Mouse (Mus musculus): ENCODE measurements around the gene Ptprb. TPM values are rescaled to one million over a fixed set of nuclear protein-coding genes. Genes with fewer than 3 reads are reported as not detected.

Gene Ptprb
- polyA plus RNA-seq, 1 experiment from 2014 or later, result 8.3 TPM

- no peak overlapping the region for H3K4me3 ChIP-seq (ENCODE audit: low read depth, low read length)
- H3K4me2 ChIP-seq, result no peak overlapping the region
- no peaks in the 10 kb centered on the region for H3K9me3 ChIP-seq (replicated peaks; ENCODE audit: control insufficient read depth, low read length)
- H3K36me3 ChIP-seq (ENCODE audit: control insufficient read depth, insufficient read depth, low read length), result no peaks in the 10 kb centered on the region
- H3K4me1 ChIP-seq (ENCODE audit: control insufficient read depth, insufficient read depth, low read length), result no peaks in the 10 kb centered on the region
- no peak for ATAC-seq (replicated peaks; ENCODE audit: insufficient number of reproducible peaks, low FRiP score, low TSS enrichment)
- no peak overlapping the region for H3K9ac ChIP-seq (ENCODE audit: low read depth, low read length)
- H3K27ac ChIP-seq (ENCODE audit: low read depth, low read length), result no peak overlapping the region
- H3K27me3 ChIP-seq (ENCODE audit: control insufficient read depth, insufficient read depth, low read length), result no peaks in the 10 kb centered on the region
- WGBS (ENCODE audit: insufficient replicate concordance), result 44% methylated on average over 19 of the region's 19 CpGs
Observed at GRCm38 (mm10) chr10:116407684-116408359, 132.5 kb downstream of the Ptprb start.

- H3K4me2 ChIP-seq, result no peak overlapping the region
- H3K9ac ChIP-seq (ENCODE audit: low read depth, low read length), result no peak overlapping the region
- ATAC-seq (replicated peaks; ENCODE audit: insufficient number of reproducible peaks, low FRiP score, low TSS enrichment), result no peak
- H3K27ac ChIP-seq (ENCODE audit: low read depth, low read length), result no peak overlapping the region
- 26% methylated on average over 9 of the region's 9 CpGs for WGBS (ENCODE audit: insufficient replicate concordance)
- no peaks in the 10 kb centered on the region for H3K27me3 ChIP-seq (ENCODE audit: control insufficient read depth, insufficient read depth, low read length)
- H3K4me1 ChIP-seq (ENCODE audit: control insufficient read depth, insufficient read depth, low read length), result no peaks in the 10 kb centered on the region
- no peak overlapping the region for H3K4me3 ChIP-seq (ENCODE audit: low read depth, low read length)
- no peaks in the 10 kb centered on the region; the same call in 1 of the 2 replicates for H3K9me3 ChIP-seq (replicated peaks; ENCODE audit: control insufficient read depth, low read length)
- no peaks in the 10 kb centered on the region for H3K36me3 ChIP-seq (ENCODE audit: control insufficient read depth, insufficient read depth, low read length)
Observed at GRCm38 (mm10) chr10:116410826-116411225, 135.5 kb downstream of the Ptprb start.

GRCm38 (mm10) chr10:116416142-116416541 is 140.8 kb downstream of the Ptprb start:
- H3K9ac ChIP-seq (ENCODE audit: low read depth, low read length), result no peak overlapping the region
- no peak for ATAC-seq (replicated peaks; ENCODE audit: insufficient number of reproducible peaks, low FRiP score, low TSS enrichment)
- H3K27me3 ChIP-seq (ENCODE audit: control insufficient read depth, insufficient read depth, low read length), result no peaks in the 10 kb centered on the region
- WGBS (ENCODE audit: insufficient replicate concordance), result 71% methylated on average over 6 of the region's 6 CpGs
- no peaks in the 10 kb centered on the region for H3K4me1 ChIP-seq (ENCODE audit: control insufficient read depth, insufficient read depth, low read length)
- no peak overlapping the region for H3K4me2 ChIP-seq
- H3K4me3 ChIP-seq (ENCODE audit: low read depth, low read length), result no peak overlapping the region
- H3K36me3 ChIP-seq (ENCODE audit: control insufficient read depth, insufficient read depth, low read length), result no peaks in the 10 kb centered on the region
- no peak overlapping the region for H3K27ac ChIP-seq (ENCODE audit: low read depth, low read length)
- no peaks in the 10 kb centered on the region; the same call in 1 of the 2 replicates for H3K9me3 ChIP-seq (replicated peaks; ENCODE audit: control insufficient read depth, low read length)

- Histone ChIP-seq H3K27me3 (ENCODE audit: control insufficient read depth, insufficient read depth, low read length) (no peaks in the 10 kb centered on the region), H3K4me1 (ENCODE audit: control insufficient read depth, insufficient read depth, low read length) (no peaks in the 10 kb centered on the region), H3K9ac (ENCODE audit: low read depth, low read length) (no peak overlapping the region), H3K4me2 (no peak overlapping the region), H3K9me3 (replicated peaks; ENCODE audit: control insufficient read depth, low read length) (no peaks in the 10 kb centered on the region; the same call in 1 of the 2 replicates), H3K4me3 (ENCODE audit: low read depth, low read length) (no peak overlapping the region), H3K36me3 (ENCODE audit: control insufficient read depth, insufficient read depth, low read length) (no peaks in the 10 kb centered on the region), H3K27ac (ENCODE audit: low read depth, low read length) (no peak overlapping the region)
- no peak for ATAC-seq (replicated peaks; ENCODE audit: insufficient number of reproducible peaks, low FRiP score, low TSS enrichment)
- WGBS (ENCODE audit: insufficient replicate concordance), result 48% methylated on average over 5 of the region's 5 CpGs
Observed at GRCm38 (mm10) chr10:116416726-116417125, 141.4 kb downstream of the Ptprb start.

GRCm38 (mm10) chr10:116418121-116418726 is 142.9 kb downstream of the Ptprb start:
- Histone ChIP-seq H3K4me1 (ENCODE audit: control insufficient read depth, insufficient read depth, low read length) (no peaks in the 10 kb centered on the region), H3K4me3 (ENCODE audit: low read depth, low read length) (no peak overlapping the region), H3K9me3 (replicated peaks; ENCODE audit: control insufficient read depth, low read length) (no peaks in the 10 kb centered on the region; the same call in 1 of the 2 replicates), H3K4me2 (peak overlapping the region; percentile 24; the same call in 1 of the 2 replicates), H3K36me3 (ENCODE audit: control insufficient read depth, insufficient read depth, low read length) (no peaks in the 10 kb centered on the region), H3K9ac (ENCODE audit: low read depth, low read length) (no peak overlapping the region), H3K27ac (ENCODE audit: low read depth, low read length) (no peak overlapping the region), H3K27me3 (ENCODE audit: control insufficient read depth, insufficient read depth, low read length) (no peaks in the 10 kb centered on the region)
- WGBS (ENCODE audit: insufficient replicate concordance), result 55% methylated on average over 24 of the region's 24 CpGs
- no peak for ATAC-seq (replicated peaks; ENCODE audit: insufficient number of reproducible peaks, low FRiP score, low TSS enrichment)

GRCm38 (mm10) chr10:116420976-116421375 is 145.7 kb downstream of the Ptprb start:
- H3K4me3 ChIP-seq (ENCODE audit: low read depth, low read length), result no peak overlapping the region
- no peak overlapping the region for H3K4me2 ChIP-seq
- no peaks in the 10 kb centered on the region for H3K36me3 ChIP-seq (ENCODE audit: control insufficient read depth, insufficient read depth, low read length)
- no peak for ATAC-seq (replicated peaks; ENCODE audit: insufficient number of reproducible peaks, low FRiP score, low TSS enrichment)
- H3K27me3 ChIP-seq (ENCODE audit: control insufficient read depth, insufficient read depth, low read length), result no peaks in the 10 kb centered on the region
- no peak overlapping the region for H3K27ac ChIP-seq (ENCODE audit: low read depth, low read length)
- H3K9me3 ChIP-seq (replicated peaks; ENCODE audit: control insufficient read depth, low read length), result no peaks in the 10 kb centered on the region; the same call in 1 of the 2 replicates
- WGBS (ENCODE audit: insufficient replicate concordance), result 76% methylated on average over 6 of the region's 6 CpGs
- H3K4me1 ChIP-seq (ENCODE audit: control insufficient read depth, insufficient read depth, low read length), result no peaks in the 10 kb centered on the region
- no peak overlapping the region for H3K9ac ChIP-seq (ENCODE audit: low read depth, low read length)

- H3K9ac ChIP-seq (ENCODE audit: low read depth, low read length), result no peak overlapping the region
- no peak overlapping the region for H3K4me2 ChIP-seq
- no peak for ATAC-seq (replicated peaks; ENCODE audit: insufficient number of reproducible peaks, low FRiP score, low TSS enrichment)
- no peak overlapping the region for H3K4me3 ChIP-seq (ENCODE audit: low read depth, low read length)
- H3K36me3 ChIP-seq (ENCODE audit: control insufficient read depth, insufficient read depth, low read length), result no peaks in the 10 kb centered on the region
- H3K9me3 ChIP-seq (replicated peaks; ENCODE audit: control insufficient read depth, low read length), result no peaks in the 10 kb centered on the region; the same call in 1 of the 2 replicates
- no peaks in the 10 kb centered on the region for H3K27me3 ChIP-seq (ENCODE audit: control insufficient read depth, insufficient read depth, low read length)
- H3K27ac ChIP-seq (ENCODE audit: low read depth, low read length), result no peak overlapping the region
- WGBS (ENCODE audit: insufficient replicate concordance), result 76% methylated on average over 2 of the region's 2 CpGs
- H3K4me1 ChIP-seq (ENCODE audit: control insufficient read depth, insufficient read depth, low read length), result no peaks in the 10 kb centered on the region
Observed at GRCm38 (mm10) chr10:116422551-116422950, 147.2 kb downstream of the Ptprb start.

- no peak overlapping the region for H3K27ac ChIP-seq (ENCODE audit: low read depth, low read length)
- no peak overlapping the region for H3K9ac ChIP-seq (ENCODE audit: low read depth, low read length)
- no peaks in the 10 kb centered on the region for H3K27me3 ChIP-seq (ENCODE audit: control insufficient read depth, insufficient read depth, low read length)
- ATAC-seq (replicated peaks; ENCODE audit: insufficient number of reproducible peaks, low FRiP score, low TSS enrichment), result no peak
- 82% methylated on average over 6 of the region's 6 CpGs for WGBS (ENCODE audit: insufficient replicate concordance)
- no peaks in the 10 kb centered on the region; the same call in 1 of the 2 replicates for H3K9me3 ChIP-seq (replicated peaks; ENCODE audit: control insufficient read depth, low read length)
- no peak overlapping the region for H3K4me3 ChIP-seq (ENCODE audit: low read depth, low read length)
- no peaks in the 10 kb centered on the region for H3K36me3 ChIP-seq (ENCODE audit: control insufficient read depth, insufficient read depth, low read length)
- H3K4me2 ChIP-seq, result no peak overlapping the region
- H3K4me1 ChIP-seq (ENCODE audit: control insufficient read depth, insufficient read depth, low read length), result no peaks in the 10 kb centered on the region
Observed at GRCm38 (mm10) chr10:116424921-116425320, 149.6 kb downstream of the Ptprb start.

Data from heart, embryonic 11.5 days (tissue).